Mouse (Mus musculus) embryonic fibroblast, embryonic 13.5 days (primary cell): ENCODE data around the gene Zfp207.

Experiments used
- CTCF ChIP-seq: IDR thresholded peaks from 2 replicates; pipeline ENCODE4 v1.5.1; 2011; ENCODE audit warnings: mild to moderate bottlenecking, control low read depth, low read length, moderate library complexity, borderline replicate concordance; ENCODE audit not compliant: insufficient read depth
- POLR2A ChIP-seq: IDR thresholded peaks from 2 replicates; pipeline ENCODE4 v1.6.1; 2011; ENCODE audit warnings: low read depth, mild to moderate bottlenecking, control low read depth, low read length, moderate library complexity

- TF ChIP-seq CTCF (no peak), POLR2A (no peak)
Observed at GRCm38 (mm10) chr11:80446916-80447315, 63.8 kb downstream of the Zfp207 start.
